Mouse (Mus musculus): ENCODE measurements at regions not wholly inside any gene's neighbourhood (a gene's known extent, or its start where the extent isn't known, plus 50 kb on each side); places are given as distances from the start of the nearest gene placed in this dataset.

- TF ChIP-seq POLR2A (IDR thresholded peaks at IDR 0.05; ENCODE audit: low read depth, low read length), result no peak
- no peak for TF ChIP-seq CTCF (conservative IDR thresholded peaks at IDR 0.05; ENCODE audit: insufficient read depth, insufficient read length, low read depth, low read length)
- H3K27ac ChIP-seq (ENCODE audit: insufficient read depth, low read depth, low read length), result no peak overlapping the region
- H3K4me3 ChIP-seq (ENCODE audit: insufficient read depth, low read depth, low read length), result no peak overlapping the region
- no peak for DNase-seq
- WGBS, result 73% methylated on average over 6 of the region's 6 CpGs
- no peaks in the 10 kb centered on the region for H3K36me3 ChIP-seq (ENCODE audit: control insufficient read depth, insufficient read depth, low read length)
- H3K27me3 ChIP-seq (replicated peaks; ENCODE audit: control insufficient read depth, insufficient read depth, low read length), result no peaks in the 10 kb centered on the region
- H3K4me1 ChIP-seq (ENCODE audit: control insufficient read depth, insufficient read depth, low read length), result no peaks in the 10 kb centered on the region
Observed at GRCm38 (mm10) chr12:10600111-10600510, 209.5 kb downstream of the Rdh14 start.

- H3K4me1 ChIP-seq (ENCODE audit: control insufficient read depth, insufficient read depth, low read length), result no peaks in the 10 kb centered on the region
- no peak overlapping the region for H3K4me3 ChIP-seq (ENCODE audit: insufficient read depth, low read depth, low read length)
- H3K27me3 ChIP-seq (replicated peaks; ENCODE audit: control insufficient read depth, insufficient read depth, low read length), result no peaks in the 10 kb centered on the region
- DNase-seq, result no peak
- TF ChIP-seq CTCF (conservative IDR thresholded peaks at IDR 0.05; ENCODE audit: insufficient read depth, insufficient read length, low read depth, low read length) (no peak), POLR2A (IDR thresholded peaks at IDR 0.05; ENCODE audit: low read depth, low read length) (no peak)
- no peak overlapping the region for H3K27ac ChIP-seq (ENCODE audit: insufficient read depth, low read depth, low read length)
- no peaks in the 10 kb centered on the region for H3K36me3 ChIP-seq (ENCODE audit: control insufficient read depth, insufficient read depth, low read length)
Observed at GRCm38 (mm10) chr12:10618319-10618718, 227.7 kb downstream of the Rdh14 start.

GRCm38 (mm10) chr12:10620541-10620940 is 230.0 kb downstream of the Rdh14 start:
- TF ChIP-seq CTCF (conservative IDR thresholded peaks at IDR 0.05; ENCODE audit: insufficient read depth, insufficient read length, low read depth, low read length) (no peak), POLR2A (IDR thresholded peaks at IDR 0.05; ENCODE audit: low read depth, low read length) (no peak)
- Histone ChIP-seq H3K36me3 (ENCODE audit: control insufficient read depth, insufficient read depth, low read length) (no peaks in the 10 kb centered on the region), H3K27ac (ENCODE audit: insufficient read depth, low read depth, low read length) (no peak overlapping the region), H3K4me1 (ENCODE audit: control insufficient read depth, insufficient read depth, low read length) (no peaks in the 10 kb centered on the region), H3K4me3 (ENCODE audit: insufficient read depth, low read depth, low read length) (no peak overlapping the region), H3K27me3 (replicated peaks; ENCODE audit: control insufficient read depth, insufficient read depth, low read length) (no peaks in the 10 kb centered on the region)
- WGBS, result 26% methylated on average over 3 of the region's 3 CpGs
- DNase-seq, result no peak

- H3K27ac ChIP-seq (ENCODE audit: insufficient read depth, low read depth, low read length), result no peak overlapping the region
- TF ChIP-seq POLR2A (IDR thresholded peaks at IDR 0.05; ENCODE audit: low read depth, low read length), result no peak
- no peak for TF ChIP-seq CTCF (conservative IDR thresholded peaks at IDR 0.05; ENCODE audit: insufficient read depth, insufficient read length, low read depth, low read length)
- no peaks in the 10 kb centered on the region for H3K27me3 ChIP-seq (replicated peaks; ENCODE audit: control insufficient read depth, insufficient read depth, low read length)
- H3K36me3 ChIP-seq (ENCODE audit: control insufficient read depth, insufficient read depth, low read length), result no peaks in the 10 kb centered on the region
- H3K4me1 ChIP-seq (ENCODE audit: control insufficient read depth, insufficient read depth, low read length), result no peaks in the 10 kb centered on the region
- 80% methylated on average over 3 of the region's 3 CpGs for WGBS
- DNase-seq, result no peak
- H3K4me3 ChIP-seq (ENCODE audit: insufficient read depth, low read depth, low read length), result no peak overlapping the region
Observed at GRCm38 (mm10) chr12:10638591-10638990, 248.0 kb downstream of the Rdh14 start.

DNA sequence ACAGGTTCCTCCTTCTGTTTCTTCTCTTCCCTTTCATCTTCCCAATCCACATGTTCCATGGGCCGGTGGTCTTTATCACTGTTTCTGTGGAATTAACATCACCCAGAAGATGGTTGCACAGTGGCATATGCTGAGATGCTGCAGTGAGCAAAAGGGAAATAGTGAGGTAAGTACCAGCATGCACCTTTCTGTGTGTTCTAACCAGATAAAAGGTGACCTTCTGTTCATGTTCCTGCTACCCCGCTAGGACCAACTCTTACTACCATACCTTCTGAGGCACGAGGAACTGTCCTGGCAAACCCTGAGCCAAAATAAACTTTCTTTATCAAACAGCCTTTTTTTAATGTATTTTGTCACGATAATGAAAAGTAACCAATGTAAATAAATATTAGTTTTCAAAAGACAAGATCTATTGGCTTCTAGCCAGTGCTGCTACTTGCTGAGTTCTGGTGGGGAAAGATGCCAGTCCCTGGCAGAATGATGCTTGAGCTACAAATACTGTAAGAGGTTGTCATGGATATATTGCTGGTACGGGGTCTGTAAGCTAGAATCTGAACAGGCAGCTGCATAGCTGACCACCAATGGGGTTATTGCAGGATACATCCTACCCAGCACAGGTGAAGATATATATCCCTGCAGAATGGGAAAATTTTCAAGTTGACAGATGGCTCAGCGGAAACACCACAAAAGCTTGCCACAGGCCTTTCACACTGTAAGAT is 264.1 kb downstream of the Rdh14 start:
- WGBS, result 83% methylated on average over 6 of the region's 6 CpGs
- no peaks in the 10 kb centered on the region for H3K4me1 ChIP-seq (ENCODE audit: control insufficient read depth, insufficient read depth, low read length)
- H3K36me3 ChIP-seq (ENCODE audit: control insufficient read depth, insufficient read depth, low read length), result no peaks in the 10 kb centered on the region
- DNase-seq, result no peak
- no peak overlapping the region for H3K27ac ChIP-seq (ENCODE audit: insufficient read depth, low read depth, low read length)
- H3K27me3 ChIP-seq (replicated peaks; ENCODE audit: control insufficient read depth, insufficient read depth, low read length), result no peaks in the 10 kb centered on the region
- TF ChIP-seq POLR2A (IDR thresholded peaks at IDR 0.05; ENCODE audit: low read depth, low read length) (no peak), CTCF (conservative IDR thresholded peaks at IDR 0.05; ENCODE audit: insufficient read depth, insufficient read length, low read depth, low read length) (no peak)
- H3K4me3 ChIP-seq (ENCODE audit: insufficient read depth, low read depth, low read length), result no peak overlapping the region

DNA sequence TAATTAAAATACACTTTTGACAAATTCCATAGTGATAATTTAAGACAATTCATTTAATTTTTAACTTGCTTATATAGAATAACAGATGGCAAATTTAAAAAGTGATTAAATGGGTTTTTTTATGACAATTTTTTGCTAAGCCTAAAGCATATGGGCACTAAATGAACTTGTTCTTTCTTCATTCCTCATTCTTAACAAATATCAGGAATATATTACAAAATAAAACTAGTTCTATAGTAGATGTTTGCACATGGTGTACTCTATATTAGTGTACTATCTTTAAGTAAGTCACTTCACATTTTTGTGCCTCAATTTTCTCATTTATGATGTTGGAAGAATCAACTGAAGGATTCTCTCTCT is 264.6 kb downstream of the Rdh14 start:
- H3K36me3 ChIP-seq (ENCODE audit: control insufficient read depth, insufficient read depth, low read length), result no peaks in the 10 kb centered on the region
- TF ChIP-seq CTCF (conservative IDR thresholded peaks at IDR 0.05; ENCODE audit: insufficient read depth, insufficient read length, low read depth, low read length) (no peak), POLR2A (IDR thresholded peaks at IDR 0.05; ENCODE audit: low read depth, low read length) (no peak)
- H3K27ac ChIP-seq (ENCODE audit: insufficient read depth, low read depth, low read length), result no peak overlapping the region
- DNase-seq, result no peak
- H3K4me3 ChIP-seq (ENCODE audit: insufficient read depth, low read depth, low read length), result no peak overlapping the region
- no peaks in the 10 kb centered on the region for H3K4me1 ChIP-seq (ENCODE audit: control insufficient read depth, insufficient read depth, low read length)
- no peaks in the 10 kb centered on the region for H3K27me3 ChIP-seq (replicated peaks; ENCODE audit: control insufficient read depth, insufficient read depth, low read length)

DNA sequence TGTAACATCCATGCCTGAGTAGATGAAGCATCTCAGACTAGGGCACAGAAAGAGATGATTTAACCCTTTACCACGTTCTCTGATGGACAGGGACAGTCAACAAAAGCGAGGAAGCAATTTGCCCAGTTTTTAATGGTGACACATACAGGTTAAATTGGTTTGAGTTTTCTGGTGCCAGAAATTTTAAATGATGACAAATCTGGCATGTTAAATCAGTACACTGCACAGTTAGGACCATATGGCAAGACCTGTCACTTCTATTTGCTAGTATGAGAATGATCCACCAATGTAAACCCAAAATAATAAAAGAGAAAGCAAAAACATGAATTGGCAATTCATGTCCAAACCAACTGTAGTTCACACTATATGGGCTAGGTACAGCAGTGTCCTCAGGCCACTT is 268.3 kb downstream of the Rdh14 start:
- Histone ChIP-seq H3K27me3 (replicated peaks; ENCODE audit: control insufficient read depth, insufficient read depth, low read length) (no peaks in the 10 kb centered on the region), H3K4me1 (ENCODE audit: control insufficient read depth, insufficient read depth, low read length) (no peaks in the 10 kb centered on the region), H3K36me3 (ENCODE audit: control insufficient read depth, insufficient read depth, low read length) (no peaks in the 10 kb centered on the region), H3K27ac (ENCODE audit: insufficient read depth, low read depth, low read length) (no peak overlapping the region), H3K4me3 (ENCODE audit: insufficient read depth, low read depth, low read length) (no peak overlapping the region)
- no peak for DNase-seq
- 66% methylated on average over 2 of the region's 2 CpGs for WGBS
- no peak for TF ChIP-seq POLR2A (IDR thresholded peaks at IDR 0.05; ENCODE audit: low read depth, low read length)
- TF ChIP-seq CTCF (conservative IDR thresholded peaks at IDR 0.05; ENCODE audit: insufficient read depth, insufficient read length, low read depth, low read length), result no peak
